Mouse (Mus musculus): ENCODE measurements around the gene Zkscan3.
"Not testable (repeated sequence)": the region's sequence is repeated elsewhere in the genome, so short reads cannot be mapped to it uniquely, and the experiment has no call there.

Gene Zkscan3

DNA sequence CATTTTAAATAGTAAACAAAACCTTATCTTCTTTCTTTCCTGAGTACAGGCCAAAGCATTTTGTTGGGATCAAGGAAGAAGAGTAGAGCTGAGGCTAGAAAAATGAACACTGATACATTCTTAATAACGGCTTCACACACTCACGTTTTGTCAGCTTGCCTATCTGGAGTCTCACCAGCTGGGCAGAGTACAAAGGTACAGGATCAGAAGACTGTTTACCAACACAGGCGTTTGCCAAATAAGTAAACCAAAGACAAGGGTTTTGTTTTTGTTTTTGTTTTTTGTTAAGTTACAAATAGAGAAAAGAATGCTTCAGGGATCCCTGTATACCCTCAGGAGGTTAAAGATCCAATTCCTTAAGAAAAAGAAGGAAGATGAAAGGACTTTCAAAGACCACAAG is 1.4 kb downstream of the Zkscan3 start:
- DNase-seq (ENCODE audit: extremely low spot score, low read depth, low spot score): no peak

DNA sequence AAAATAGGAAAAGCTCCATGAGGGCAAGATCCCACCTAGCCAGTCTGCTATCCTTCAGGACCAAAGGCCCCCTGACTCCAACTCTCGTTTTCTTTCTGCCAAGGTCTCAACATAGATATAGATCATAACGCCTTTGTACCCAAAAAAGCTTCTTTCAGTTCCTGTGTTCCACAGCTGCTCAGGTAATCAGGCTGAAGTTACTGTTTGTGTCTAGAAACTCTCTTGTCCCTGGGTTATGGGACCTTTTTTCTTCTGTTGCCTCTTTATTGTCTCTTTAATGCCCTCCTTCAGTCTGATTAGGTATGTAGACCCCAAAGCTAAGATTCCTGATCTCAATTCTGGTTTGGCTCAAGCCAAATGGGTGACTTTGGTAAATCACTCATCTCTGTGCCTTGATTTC is 5.1 kb downstream of the Zkscan3 start:
- DNase-seq (ENCODE audit: extremely low spot score, low read depth, low spot score): no peak

DNA sequence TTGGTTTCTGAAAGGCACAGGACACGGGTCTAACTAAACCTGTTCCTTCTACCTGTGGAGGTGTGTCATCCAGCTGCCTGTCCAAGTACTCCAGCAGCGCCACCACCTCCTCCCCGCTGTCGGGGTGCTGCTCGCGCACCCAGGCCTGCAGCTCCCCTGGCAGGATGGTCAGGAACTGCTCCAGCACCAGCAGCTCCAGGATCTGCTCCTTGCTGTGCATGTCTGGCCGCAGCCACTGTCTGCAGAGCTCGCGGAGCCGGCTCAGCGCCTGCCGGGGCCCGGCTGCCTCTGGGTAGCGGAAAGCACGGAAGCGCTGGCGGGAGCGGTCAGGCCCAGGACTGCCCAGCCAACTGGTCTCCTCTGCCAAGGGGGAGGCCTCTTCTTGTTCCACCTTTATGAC is 6.5 kb downstream of the Zkscan3 start:
- DNase-seq (ENCODE audit: extremely low spot score, low read depth, low spot score): not testable (repeated sequence)

DNA sequence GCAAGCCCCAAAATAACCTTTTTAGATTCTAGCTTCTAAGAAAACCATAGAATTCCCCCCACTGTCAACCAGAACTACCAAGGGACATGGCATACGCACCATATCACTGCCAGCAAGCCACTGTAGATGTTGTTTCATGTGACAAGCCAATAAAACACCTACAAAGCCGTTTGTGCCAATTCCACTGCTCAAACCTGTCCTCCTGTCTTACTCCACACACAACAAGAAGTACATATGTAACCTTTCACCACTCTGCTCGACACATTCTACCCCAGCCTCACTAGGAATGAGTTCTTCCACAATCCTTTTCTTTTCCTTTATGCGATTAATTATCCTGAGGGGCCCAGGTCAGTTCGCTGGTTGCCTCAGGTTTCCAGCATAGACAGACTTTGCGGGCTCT is 6.9 kb downstream of the Zkscan3 start:
- DNase-seq (ENCODE audit: extremely low spot score, low read depth, low spot score): no peak

DNA sequence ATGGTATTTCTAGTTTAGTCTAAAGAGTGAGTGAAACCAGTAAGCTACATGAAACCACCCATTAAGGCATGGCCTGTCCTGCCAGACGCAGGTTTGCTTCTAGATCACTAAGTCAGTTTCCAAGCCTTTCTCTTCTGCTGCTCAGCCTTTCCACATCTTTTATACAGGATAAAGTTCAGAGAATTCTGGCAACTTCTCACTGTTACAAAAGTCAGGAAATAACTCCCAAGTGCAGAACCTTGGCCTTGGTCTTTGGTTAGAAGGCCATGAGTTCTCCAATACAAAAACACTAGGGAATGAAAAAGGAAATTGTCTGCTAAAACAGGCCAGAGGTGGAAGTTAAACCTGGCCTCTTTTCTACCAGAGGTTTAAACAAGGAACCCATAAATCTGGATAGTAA is 7.3 kb downstream of the Zkscan3 start:
- DNase-seq (ENCODE audit: extremely low spot score, low read depth, low spot score): no peak

DNA sequence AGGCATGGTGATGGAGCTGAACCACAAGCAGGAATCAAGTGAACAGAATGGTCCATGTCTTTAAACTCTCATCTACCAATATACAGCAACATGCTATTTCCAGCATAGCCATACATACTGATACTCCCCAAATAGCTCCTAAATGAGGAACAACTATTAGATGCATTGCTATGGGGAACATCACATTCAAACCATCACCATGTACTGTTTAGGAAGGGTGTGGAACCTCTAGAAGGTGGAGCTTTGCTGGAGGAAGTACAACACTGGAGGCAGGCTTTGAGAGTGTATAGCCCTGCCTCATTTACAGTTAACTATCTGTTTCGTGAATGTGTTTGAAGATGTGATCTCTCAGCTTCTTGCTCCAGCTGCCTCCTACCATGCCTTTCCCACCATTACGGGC is 24.8 kb downstream of the Zkscan3 start:
- no peak for DNase-seq (ENCODE audit: extremely low spot score, low read depth, low spot score)

DNA sequence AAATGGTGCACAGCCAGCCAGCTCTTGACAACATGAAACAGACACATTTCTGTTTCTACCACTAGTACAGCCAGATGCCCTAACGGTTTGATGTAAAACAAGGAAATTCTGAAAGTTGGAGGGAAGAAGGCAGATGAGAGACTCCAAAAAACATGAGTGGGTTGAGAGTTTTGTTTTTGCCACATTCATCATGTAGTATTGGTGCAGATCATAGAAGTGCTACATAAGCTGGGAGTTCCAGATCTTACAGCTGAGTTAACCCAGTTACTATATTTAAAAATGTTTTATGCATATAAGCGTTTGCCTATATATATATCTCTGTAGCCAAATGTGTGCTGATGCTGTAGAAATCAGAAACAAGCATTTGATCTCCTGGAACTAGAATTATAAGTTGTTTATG is 29.9 kb downstream of the Zkscan3 start:
- DNase-seq (ENCODE audit: extremely low spot score, low read depth, low spot score): no peak

DNA sequence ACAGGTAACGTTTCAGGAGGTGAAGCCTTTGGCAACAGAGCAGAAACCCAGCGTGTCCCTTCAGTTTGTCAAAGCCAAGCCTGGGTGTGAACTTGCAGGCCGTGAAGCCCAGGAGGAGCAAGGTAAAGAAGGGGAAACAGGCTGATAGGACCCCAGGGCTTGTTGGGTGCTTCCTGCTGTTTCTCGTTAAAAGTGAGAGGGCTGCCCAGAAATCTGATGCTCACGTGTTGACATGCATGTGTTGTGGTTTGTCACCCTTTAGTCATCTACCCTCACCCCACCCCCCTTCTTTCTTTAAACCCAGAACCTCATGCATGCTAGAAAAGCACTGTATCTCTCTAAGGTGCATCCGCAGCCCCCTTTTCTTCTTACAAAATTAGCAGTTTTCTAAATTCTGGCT is 35.9 kb downstream of the Zkscan3 start:
- DNase-seq (ENCODE audit: extremely low spot score, low read depth, low spot score): no peak

DNA sequence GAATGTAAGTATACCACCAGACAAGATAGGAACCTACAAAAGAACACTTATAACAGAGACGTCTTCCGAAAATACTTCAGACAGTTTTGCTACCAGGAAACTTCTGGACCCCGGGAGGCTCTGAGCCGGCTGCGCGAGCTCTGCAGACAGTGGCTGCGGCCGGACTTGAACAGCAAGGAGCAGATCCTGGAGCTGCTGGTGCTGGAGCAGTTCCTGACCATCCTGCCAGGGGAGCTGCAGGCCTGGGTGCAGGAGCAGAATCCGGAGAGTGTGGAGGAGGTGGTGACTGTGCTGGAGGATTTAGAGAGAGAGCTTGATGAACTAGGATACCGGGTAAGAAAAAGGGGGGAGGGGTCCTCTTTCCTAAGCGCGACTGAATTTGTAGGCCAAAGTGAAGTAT is 38.8 kb downstream of the Zkscan3 start:
- DNase-seq (ENCODE audit: extremely low spot score, low read depth, low spot score): no peak

DNA sequence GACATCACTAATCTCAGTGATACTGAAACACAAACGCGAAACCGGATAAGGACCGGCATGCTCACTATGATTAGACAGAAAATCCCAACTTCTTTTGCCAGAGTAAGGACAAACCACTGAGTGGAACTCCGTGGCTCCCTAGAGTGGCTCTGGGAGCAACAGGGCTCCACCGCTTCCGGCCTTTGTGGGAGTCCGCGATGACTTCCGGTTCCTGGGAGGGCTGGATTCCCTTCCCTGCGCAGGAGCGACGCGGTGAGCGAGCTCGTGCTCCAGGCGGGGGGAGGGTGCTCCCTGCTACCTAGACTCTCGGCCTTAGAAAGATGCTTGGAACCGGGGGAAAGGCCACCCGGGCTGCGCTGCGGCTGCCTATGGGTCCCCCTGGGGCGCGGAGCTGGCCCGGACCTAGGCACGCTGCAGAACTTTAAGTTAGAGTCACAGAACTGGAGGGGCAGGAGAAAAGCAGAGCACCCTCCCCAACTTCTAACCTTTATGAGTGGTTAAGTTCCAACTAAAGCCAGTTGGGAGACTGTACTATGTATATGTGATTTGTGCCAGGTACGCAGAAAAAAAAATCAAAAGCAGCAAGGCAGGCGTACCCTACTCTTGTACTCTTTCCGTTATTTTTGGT is 39.8 kb downstream of the Zkscan3 start, which contains the start of gene Zscan12:
Gene Zscan12 (plus strand): TSS at position 200 of the 628 bp plus-strand sequence.
- DNase-seq (ENCODE audit: extremely low spot score, low read depth, low spot score): peak; percentile 83

DNA sequence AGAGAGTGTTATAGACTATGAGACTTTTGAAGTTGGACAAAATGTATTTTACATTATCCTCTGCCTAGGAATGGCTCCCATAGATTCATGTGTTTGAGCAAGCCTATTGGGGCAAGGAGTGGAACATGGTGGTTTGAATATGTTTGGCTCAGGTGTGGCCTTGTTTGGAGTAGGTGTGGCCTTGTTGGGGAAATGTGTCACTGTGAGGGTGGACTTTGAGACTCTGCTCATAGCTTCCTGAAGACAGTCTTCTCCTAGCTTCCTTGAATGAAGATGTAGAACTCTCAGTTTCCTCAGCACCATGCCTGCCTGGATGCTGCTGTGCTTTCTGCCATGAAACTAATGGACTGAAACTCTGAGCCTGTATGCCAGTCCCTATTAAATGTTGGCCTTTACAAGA is 52.0 kb downstream of the Zkscan3 start:
- no peak for DNase-seq (ENCODE audit: extremely low spot score, low read depth, low spot score)

DNA sequence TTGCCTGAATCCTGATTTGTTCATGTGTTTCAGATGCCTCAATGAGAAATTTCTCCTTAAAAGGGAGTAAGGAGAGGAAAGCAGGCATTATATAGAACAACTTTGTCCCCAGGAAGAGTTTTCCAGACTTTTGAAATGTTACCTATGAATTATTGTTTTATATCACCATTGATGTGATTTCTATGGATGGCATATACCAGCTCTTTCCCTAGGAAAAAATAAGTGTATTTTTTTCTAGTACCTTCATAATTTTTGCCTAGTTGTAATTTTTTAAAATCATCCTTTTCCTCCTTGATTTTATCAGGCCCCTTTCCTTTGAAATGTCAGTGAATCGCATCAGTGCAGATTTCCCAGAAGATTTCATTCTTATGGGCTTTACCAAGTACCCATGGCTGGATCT is 55.9 kb downstream of the Zkscan3 start, which contains the start of gene Olfr1367:
Gene Olfr1367 (plus strand): TSS at position 301 of the 400 bp plus-strand sequence.
- no peak for DNase-seq (ENCODE audit: extremely low spot score, low read depth, low spot score)
